Mouse (Mus musculus): ENCODE data around the gene Prl6a1. TPM values are rescaled to one million over a fixed set of nuclear protein-coding genes. Genes with fewer than 3 reads are reported as not detected.

The Prl6a1 gene
- total RNA-seq (2023), result not detected

DNA sequence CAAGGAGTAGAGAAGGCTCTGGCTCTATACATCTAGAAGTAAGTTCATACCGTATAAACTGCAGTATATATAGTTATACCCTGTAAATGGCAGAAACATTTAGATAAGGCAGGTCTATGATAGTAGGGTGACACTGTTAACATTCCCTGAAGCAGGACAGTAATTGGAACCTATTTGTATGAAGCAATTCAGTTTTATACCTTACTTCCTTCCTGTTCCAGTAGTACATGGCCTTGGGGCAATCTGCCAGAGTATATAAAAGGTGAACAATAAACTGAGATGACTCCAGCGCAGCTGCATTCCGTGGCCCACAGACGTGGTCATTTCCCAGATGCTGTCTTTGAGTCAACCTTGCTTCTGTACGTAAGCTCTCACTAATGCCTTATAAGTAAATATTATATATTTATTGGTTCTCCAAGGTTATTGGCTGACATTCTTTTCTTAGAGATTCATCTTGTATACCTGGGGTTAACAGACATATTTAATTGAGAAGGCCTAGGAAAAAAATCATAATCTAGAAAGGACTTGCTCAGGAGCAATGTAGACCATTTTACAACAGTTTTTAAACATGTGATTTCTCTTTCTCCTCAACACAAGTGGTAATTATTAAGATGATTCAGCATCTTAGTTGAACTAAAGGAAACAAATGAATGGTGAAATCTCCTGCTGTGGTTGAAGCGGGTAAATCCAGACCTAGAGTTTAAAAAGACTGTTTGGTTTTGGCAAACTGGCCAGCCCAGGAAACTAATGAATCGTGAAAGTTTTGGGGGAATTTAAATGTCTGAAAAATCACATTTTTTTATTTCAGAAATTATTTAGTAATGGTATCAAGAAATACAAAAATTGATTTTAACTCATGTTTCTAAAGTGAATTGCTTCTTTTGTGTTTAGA, at the start of gene Prl6a1:
Prl6a1 (plus strand) TSS at position 294 of the 892 bp plus-strand sequence.

DNA sequence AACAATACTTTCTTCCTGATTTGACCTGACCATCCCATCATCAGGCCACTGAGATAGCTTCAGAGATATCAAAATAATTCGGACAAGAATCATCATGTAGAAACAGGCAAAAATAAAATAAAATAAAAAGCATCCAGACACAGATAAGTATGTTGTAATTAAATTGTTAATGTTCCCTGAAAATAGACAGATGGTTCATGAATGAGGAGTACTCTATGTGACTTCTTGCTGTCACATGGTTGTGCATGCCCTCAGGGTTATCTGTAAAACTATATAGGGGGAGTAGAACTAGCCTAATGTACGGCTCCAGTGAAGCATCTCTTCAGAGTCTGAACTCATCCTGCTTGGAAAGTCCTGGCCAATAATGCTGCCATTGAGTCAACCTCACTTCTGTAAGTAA, 32.9 kb downstream of the Prl6a1 start, which contains the start of gene Prl8a2:
Prl8a2 (plus strand) TSS at position 301 of the 400 bp plus-strand sequence.

Other genes starting within 250 kb of the Prl6a1 start
- gene Prl3d1, start 218.4 kb upstream of the Prl6a1 start, total RNA-seq (2023), result not detected
- not detected for gene Prl3d2, start 190.9 kb upstream of the Prl6a1 start, total RNA-seq (2023)
- not detected for gene Prl3d3, start 155.8 kb upstream of the Prl6a1 start, total RNA-seq (2023)
- gene Prl3c1, start 116.0 kb upstream of the Prl6a1 start, total RNA-seq (2023), result not detected
- not detected for gene Prl3b1, start 70.8 kb upstream of the Prl6a1 start, total RNA-seq (2023)
- gene Prl3a1, start 53.2 kb upstream of the Prl6a1 start, total RNA-seq (2023), result not detected
- gene Prl8a2, start 33.0 kb downstream of the Prl6a1 start, total RNA-seq (2023), result not detected
- gene Prl2b1, start 78.2 kb downstream of the Prl6a1 start, total RNA-seq (2023), result not detected
- not detected for gene Prl8a6, start 126.1 kb downstream of the Prl6a1 start, total RNA-seq (2023)
- not detected for gene Prl8a8, start 200.6 kb downstream of the Prl6a1 start, total RNA-seq (2023)